Mouse (Mus musculus) midbrain, embryonic 15.5 days (tissue): ENCODE data around the gene Eif4e. TPM values are rescaled to one million over a fixed set of nuclear protein-coding genes. Genes with fewer than 3 reads are reported as not detected.
A peak's percentile ranks its signal among the peaks of the same experiment; 100 is the strongest.

Source experiments
- ATAC-seq: fragments of 200-750 bp; cut with Nextera tagmentation; replicated peaks from 2 replicates; pipeline ENCODE4 v1.8.0; 2017; ENCODE audit warnings: moderate TSS enrichment
- H3K27ac ChIP-seq: fragments of 300-500 bp; sonication (generic); 2 replicates; pipeline ENCODE4 v1.5.1; 2015; ENCODE audit warnings: mild to moderate bottlenecking, inconsistent platforms
- H3K27me3 ChIP-seq: fragments of 300-500 bp; sonication (generic); replicated peaks from 2 replicates; pipeline ENCODE4 v1.6.1; 2015; ENCODE audit warnings: inconsistent platforms
- H3K36me3 ChIP-seq: fragments of 300-500 bp; sonication (generic); replicated peaks from 2 replicates; pipeline ENCODE4 v1.6.1; 2015; ENCODE audit warnings: inconsistent platforms
- H3K4me1 ChIP-seq: fragments of 300-500 bp; sonication (generic); 2 replicates; pipeline ENCODE4 v1.6.1; 2015; ENCODE audit warnings: inconsistent platforms
- H3K4me2 ChIP-seq: fragments of 300-500 bp; sonication (generic); 2 replicates; pipeline ENCODE4 v1.6.1; 2015; ENCODE audit warnings: inconsistent platforms, mild to moderate bottlenecking, moderate library complexity
- H3K4me3 ChIP-seq: fragments of 300-500 bp; sonication (generic); 2 replicates; pipeline ENCODE4 v1.5.1; 2015; ENCODE audit warnings: mild to moderate bottlenecking, inconsistent platforms
- H3K9ac ChIP-seq: fragments of 300-500 bp; sonication (generic); 2 replicates; pipeline ENCODE4 v1.6.1; 2015; ENCODE audit warnings: mild to moderate bottlenecking, inconsistent platforms
- H3K9me3 ChIP-seq: fragments of 300-500 bp; sonication (generic); 2 replicates; pipeline ENCODE4 v1.6.1; 2016; ENCODE audit warnings: inconsistent platforms
- WGBS: fragments of 180-500 bp; shearing (Covaris S2); methylation state at CpG from one replicate; pipeline ENCODE4 v1.1.7; 2015; ENCODE audit warnings: mixed read lengths; 5-methylcytosine and 5-hydroxymethylcytosine counted together
- polyA plus RNA-seq: library from polyadenylated mRNA; unstranded; fragments of >200 nt; fragmentation: Nextera tagmentation; extraction: Ambion mirVana; gene quantifications from 2 replicates; pipeline ENCODE4 v1.2.1, GENCODE M21; 2015

Gene Eif4e
- polyA plus RNA-seq, 1 experiment from 2014 or later, result 364 TPM

GRCm38 (mm10) chr3:138525494-138525893 is 485 bp upstream of the Eif4e start:
- Histone ChIP-seq H3K4me2 (no peak overlapping the region), H3K9me3 (no peaks in the 10 kb centered on the region), H3K27me3 (0 out of 2 replicates have a peak, but pooled peaks cover 3% of the 10 kb centered on the region), H3K36me3 (no peaks in the 10 kb centered on the region), H3K4me3 (no peak overlapping the region), H3K9ac (no peak overlapping the region), H3K27ac (no peak overlapping the region), H3K4me1 (peaks cover 22% of the 10 kb centered on the region)
- ATAC-seq, result no peak
- WGBS, result 52% methylated on average over 8 of the region's 8 CpGs

GRCm38 (mm10) chr3:138526916-138527666 is 1.1 kb downstream of the Eif4e start:
- peak; percentile 94 for ATAC-seq
- H3K4me2 ChIP-seq, result peak overlapping the region; percentile 91
- peaks cover 31% of the 10 kb centered on the region for H3K4me1 ChIP-seq
- H3K4me3 ChIP-seq, result peak overlapping the region; percentile 99
- H3K9ac ChIP-seq, result peak overlapping the region; percentile 95
- peak overlapping the region; percentile 98 for H3K27ac ChIP-seq
- WGBS, result under 1% methylated on average over 76 of the region's 85 CpGs
- no peaks in the 10 kb centered on the region for H3K36me3 ChIP-seq
- 0 out of 2 replicates have a peak, but pooled peaks cover 3% of the 10 kb centered on the region for H3K27me3 ChIP-seq
- no peaks in the 10 kb centered on the region for H3K9me3 ChIP-seq

GRCm38 (mm10) chr3:138527667-138528231 is 1.8 kb downstream of the Eif4e start:
- Histone ChIP-seq H3K4me2 (peak overlapping the region; percentile 73), H3K36me3 (no peaks in the 10 kb centered on the region), H3K4me1 (peaks cover 35% of the 10 kb centered on the region), H3K27me3 (0 out of 2 replicates have a peak, but pooled peaks cover 3% of the 10 kb centered on the region), H3K9me3 (no peaks in the 10 kb centered on the region), H3K27ac (peak overlapping the region; percentile 98), H3K4me3 (peak overlapping the region; percentile 99), H3K9ac (peak overlapping the region; percentile 95)
- peak; percentile 80 for ATAC-seq
- under 1% methylated on average over 36 of the region's 64 CpGs for WGBS

- Histone ChIP-seq H3K27ac (peak overlapping the region; percentile 98; the same call in 1 of the 2 replicates), H3K4me2 (peak overlapping the region; percentile 73), H3K36me3 (no peaks in the 10 kb centered on the region), H3K4me1 (peaks cover 35% of the 10 kb centered on the region), H3K9ac (peak overlapping the region; percentile 95), H3K27me3 (0 out of 2 replicates have a peak, but pooled peaks cover 3% of the 10 kb centered on the region), H3K4me3 (peak overlapping the region; percentile 99), H3K9me3 (no peaks in the 10 kb centered on the region)
- WGBS, result 2% methylated on average over 16 of the region's 16 CpGs
- no peak for ATAC-seq
These were observed 2.3 kb downstream of the Eif4e start for GRCm38 (mm10) chr3:138528265-138528664.

GRCm38 (mm10) chr3:138530578-138531478 is 4.8 kb downstream of the Eif4e start:
- Histone ChIP-seq H3K4me2 (no peak overlapping the region), H3K27me3 (no peaks in the 10 kb centered on the region), H3K9ac (no peak overlapping the region), H3K4me3 (no peak overlapping the region), H3K4me1 (peaks cover 35% of the 10 kb centered on the region), H3K27ac (no peak overlapping the region), H3K36me3 (no peaks in the 10 kb centered on the region), H3K9me3 (no peaks in the 10 kb centered on the region)
- ATAC-seq, result no peak
- WGBS, result 81% methylated on average over 8 of the region's 8 CpGs

GRCm38 (mm10) chr3:138531479-138532181 is 5.7 kb downstream of the Eif4e start:
- WGBS, result 62% methylated on average over 12 of the region's 12 CpGs
- Histone ChIP-seq H3K27me3 (no peaks in the 10 kb centered on the region), H3K4me3 (no peak overlapping the region), H3K36me3 (no peaks in the 10 kb centered on the region), H3K4me1 (peaks cover 28% of the 10 kb centered on the region), H3K4me2 (no peak overlapping the region), H3K27ac (no peak overlapping the region), H3K9me3 (no peaks in the 10 kb centered on the region), H3K9ac (no peak overlapping the region)
- ATAC-seq, result no peak

- Histone ChIP-seq H3K27ac (no peak overlapping the region), H3K9me3 (no peaks in the 10 kb centered on the region), H3K36me3 (no peaks in the 10 kb centered on the region), H3K9ac (no peak overlapping the region), H3K4me1 (peaks cover 28% of the 10 kb centered on the region), H3K4me2 (no peak overlapping the region), H3K4me3 (no peak overlapping the region), H3K27me3 (no peaks in the 10 kb centered on the region)
- ATAC-seq, result no peak
- 80% methylated on average over 2 of the region's 2 CpGs for WGBS
These were observed 6.8 kb downstream of the Eif4e start for GRCm38 (mm10) chr3:138532764-138533163.

- no peak for ATAC-seq
These were observed 10.1 kb downstream of the Eif4e start for GRCm38 (mm10) chr3:138536031-138536430.

GRCm38 (mm10) chr3:138542621-138543020 is 16.6 kb downstream of the Eif4e start:
- ATAC-seq, result no peak
- WGBS, result 42% methylated on average over 3 of the region's 3 CpGs
- Histone ChIP-seq H3K9ac (no peak overlapping the region), H3K9me3 (no peaks in the 10 kb centered on the region), H3K4me1 (no peaks in the 10 kb centered on the region; the same call in 1 of the 2 replicates), H3K4me2 (no peak overlapping the region), H3K36me3 (no peaks in the 10 kb centered on the region), H3K27ac (no peak overlapping the region), H3K4me3 (no peak overlapping the region), H3K27me3 (no peaks in the 10 kb centered on the region)

More at GRCm38 (mm10) chr3:138536031-138536430, 10.1 kb downstream of the Eif4e start:
- no peaks in the 10 kb centered on the region for H3K27me3 ChIP-seq
- H3K4me3 ChIP-seq, result no peak overlapping the region
- H3K36me3 ChIP-seq, result no peaks in the 10 kb centered on the region
- H3K9me3 ChIP-seq, result no peaks in the 10 kb centered on the region
- no peak overlapping the region for H3K9ac ChIP-seq
- H3K4me1 ChIP-seq, result peaks cover 9% of the 10 kb centered on the region; the same call in 1 of the 2 replicates
- whole genome bisulfite sequencing, result 99% methylated on average over 2 of the region's 2 CpGs
- no peak overlapping the region for H3K4me2 ChIP-seq
- no peak overlapping the region for H3K27ac ChIP-seq

- no peak overlapping the region for H3K27ac ChIP-seq
- 76% methylated on average over 4 of the region's 4 CpGs for WGBS
- no peaks in the 10 kb centered on the region for H3K36me3 ChIP-seq
- no peak overlapping the region for H3K4me2 ChIP-seq
- no peak overlapping the region for H3K4me3 ChIP-seq
- no peak overlapping the region for H3K9ac ChIP-seq
- no peaks in the 10 kb centered on the region; the same call in 1 of the 2 replicates for H3K4me1 ChIP-seq
- ATAC-seq, result no peak
- no peaks in the 10 kb centered on the region for H3K27me3 ChIP-seq
- no peaks in the 10 kb centered on the region for H3K9me3 ChIP-seq
These were observed 18.1 kb downstream of the Eif4e start for GRCm38 (mm10) chr3:138544117-138544516.

- 83% methylated on average over 2 of the region's 2 CpGs for WGBS
- no peak for ATAC-seq
- H3K4me1 ChIP-seq, result no peaks in the 10 kb centered on the region; the same call in 1 of the 2 replicates
- no peaks in the 10 kb centered on the region for H3K27me3 ChIP-seq
- H3K4me3 ChIP-seq, result no peak overlapping the region
- no peak overlapping the region for H3K9ac ChIP-seq
- H3K27ac ChIP-seq, result no peak overlapping the region
- H3K36me3 ChIP-seq, result peaks cover 12% of the 10 kb centered on the region
- no peaks in the 10 kb centered on the region for H3K9me3 ChIP-seq
- no peak overlapping the region for H3K4me2 ChIP-seq
These were observed 20.7 kb downstream of the Eif4e start for GRCm38 (mm10) chr3:138546678-138547077.
